Mouse (Mus musculus): ENCODE results near the gene Amph.
A peak's percentile ranks its signal among the peaks of the same experiment; 100 is the strongest.
"Not testable (repeated sequence)": the region's sequence is repeated elsewhere in the genome, so short reads cannot be mapped to it uniquely, and the experiment has no call there.

Gene Amph

DNA sequence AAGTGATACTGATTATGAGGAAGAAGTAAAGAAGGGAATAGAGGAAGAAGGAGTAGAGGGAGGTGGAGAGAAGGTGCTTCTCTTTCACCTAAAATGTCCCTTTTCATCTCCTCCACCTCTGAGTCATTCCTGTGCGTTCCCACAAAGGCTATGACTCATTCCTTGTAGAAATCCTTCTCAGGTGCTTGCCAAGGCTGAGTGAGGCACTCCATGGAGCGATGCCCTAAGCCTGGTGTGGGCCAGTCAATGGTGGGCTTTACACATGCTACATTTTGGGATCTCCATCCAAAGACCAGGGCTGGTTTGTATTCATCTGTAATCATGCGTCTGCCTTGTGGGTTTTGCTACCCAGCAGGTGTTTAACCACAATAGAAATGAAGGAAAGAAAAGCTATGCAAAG, 78.9 kb downstream of the Amph start:
- DNase-seq, result no peak

DNA sequence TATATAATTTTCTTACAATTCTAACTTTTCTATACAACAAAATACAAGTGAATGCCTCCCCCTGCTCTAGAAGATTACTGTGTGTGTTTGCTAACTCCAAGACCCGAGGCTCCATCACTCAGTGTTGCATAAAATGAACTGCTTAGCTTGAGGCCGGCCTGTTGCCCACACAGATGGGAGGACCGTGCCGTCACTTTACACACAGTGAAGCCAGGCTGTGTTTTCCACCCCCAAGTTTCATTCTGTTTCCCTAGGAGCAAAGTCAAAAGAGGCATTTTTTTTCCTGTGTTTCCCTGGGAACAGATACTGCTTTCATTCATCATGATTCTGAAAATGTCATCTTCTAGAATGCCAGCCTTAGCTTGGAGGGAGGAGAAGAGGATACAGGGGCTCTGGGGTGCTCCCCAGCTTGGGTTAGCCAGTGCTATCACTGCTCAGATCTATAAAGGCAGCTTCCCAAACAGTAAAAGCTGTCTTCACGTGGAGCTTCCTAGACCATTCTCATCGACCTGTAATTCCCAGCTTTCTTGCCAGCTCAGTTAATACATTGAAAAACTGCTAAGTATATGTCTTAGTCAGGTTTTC, 79.9 kb downstream of the Amph start:
- no peak for DNase-seq

DNA sequence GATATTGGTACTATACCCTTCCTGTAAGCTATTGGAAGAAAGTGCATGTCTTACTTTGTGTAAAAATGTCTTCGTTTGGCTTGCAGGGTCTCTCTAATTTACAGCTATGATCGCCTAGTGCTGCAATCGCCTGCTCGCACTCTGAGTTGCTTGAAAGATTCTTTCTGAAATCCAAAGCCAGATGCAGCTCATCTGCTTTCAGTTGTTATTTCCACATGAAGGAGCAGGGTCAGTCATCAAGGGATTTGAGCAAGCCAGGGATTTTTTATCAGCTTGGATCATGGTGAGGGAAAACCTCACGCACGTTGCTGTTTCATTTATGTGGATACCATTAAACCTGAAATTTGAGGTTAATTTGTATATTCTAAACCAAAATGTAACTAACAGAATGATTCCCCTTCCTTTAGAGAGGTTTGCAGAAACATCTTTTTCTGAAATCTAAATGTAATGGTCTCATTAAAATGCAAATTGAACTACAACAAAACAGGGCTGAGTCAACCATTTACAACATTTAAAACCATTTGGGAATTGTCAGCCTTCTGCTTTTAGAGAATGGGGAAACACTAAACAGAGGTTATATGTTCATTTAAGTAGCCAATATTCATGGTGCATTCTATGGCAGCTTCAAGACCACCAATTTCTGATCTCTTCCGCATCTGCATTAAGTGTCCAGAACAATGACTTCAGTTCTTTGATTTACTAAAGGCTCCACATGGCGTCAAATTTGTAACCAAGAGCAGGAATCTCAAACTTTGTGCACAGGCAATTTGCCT, 84.1 kb downstream of the Amph start:
- no peak for DNase-seq

DNA sequence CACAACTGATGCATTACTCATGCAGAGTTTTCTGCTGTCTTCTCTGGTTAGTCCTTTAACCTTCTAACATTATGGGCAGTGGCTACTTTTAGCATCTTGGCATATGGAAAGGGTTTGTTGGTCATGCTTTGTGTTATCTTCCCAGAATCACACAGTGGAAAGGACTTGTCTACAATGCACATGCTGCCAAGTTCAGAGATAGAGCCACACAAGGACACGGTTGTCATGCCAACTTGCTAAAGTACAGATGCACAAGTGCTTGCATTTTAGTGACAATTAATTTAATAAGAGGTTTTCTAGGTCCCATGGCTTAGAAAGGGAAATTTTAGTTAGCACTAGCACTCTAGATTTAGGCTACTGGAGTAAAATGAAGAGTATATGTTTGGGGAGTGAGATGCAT, 104.1 kb downstream of the Amph start:
- no peak for DNase-seq

DNA sequence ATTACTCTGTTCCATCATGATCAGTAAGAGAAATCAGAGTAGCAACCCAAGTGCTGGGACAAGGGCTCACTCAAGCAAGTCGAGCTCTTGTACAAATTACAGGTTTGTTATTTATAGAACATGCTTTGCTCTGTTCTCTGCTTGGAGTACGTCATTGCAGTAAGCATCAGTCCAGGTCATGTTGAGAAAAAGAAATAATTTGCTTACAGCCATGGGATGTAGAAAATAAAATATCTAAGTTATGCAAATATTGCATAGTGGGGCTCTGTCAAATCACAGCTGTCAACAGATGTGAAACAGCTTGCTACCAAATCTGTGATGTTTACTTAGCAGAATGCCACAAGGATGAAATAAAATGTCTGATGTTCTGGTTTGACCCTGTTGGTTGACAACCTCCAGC, 106.5 kb downstream of the Amph start:
- no peak for DNase-seq

GRCm38 (mm10) chr13:19072261-19072660, 124.3 kb downstream of the Amph start:
- no peak for DNase-seq

GRCm38 (mm10) chr13:19077427-19077826, 129.4 kb downstream of the Amph start:
- DNase-seq, result no peak

DNA sequence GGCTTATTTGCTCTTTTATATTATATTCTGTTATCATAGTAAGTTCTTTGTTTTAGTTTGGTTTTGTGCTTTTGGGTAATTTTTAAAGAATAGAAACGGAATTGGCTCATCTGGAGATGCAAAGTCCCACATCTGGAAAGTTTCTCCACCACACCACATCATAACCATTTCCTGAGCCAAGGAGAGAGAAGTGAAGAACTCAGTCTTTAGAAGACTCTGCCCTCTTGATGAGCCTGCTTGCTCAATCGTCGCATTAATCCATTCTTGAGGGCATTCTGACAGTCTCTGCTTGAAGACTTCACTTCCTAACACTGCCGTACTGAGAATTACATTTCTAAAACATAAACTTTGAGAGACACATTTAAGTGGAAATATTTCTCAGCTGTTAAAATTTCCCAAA, 133.9 kb downstream of the Amph start:
- no peak for DNase-seq

DNA sequence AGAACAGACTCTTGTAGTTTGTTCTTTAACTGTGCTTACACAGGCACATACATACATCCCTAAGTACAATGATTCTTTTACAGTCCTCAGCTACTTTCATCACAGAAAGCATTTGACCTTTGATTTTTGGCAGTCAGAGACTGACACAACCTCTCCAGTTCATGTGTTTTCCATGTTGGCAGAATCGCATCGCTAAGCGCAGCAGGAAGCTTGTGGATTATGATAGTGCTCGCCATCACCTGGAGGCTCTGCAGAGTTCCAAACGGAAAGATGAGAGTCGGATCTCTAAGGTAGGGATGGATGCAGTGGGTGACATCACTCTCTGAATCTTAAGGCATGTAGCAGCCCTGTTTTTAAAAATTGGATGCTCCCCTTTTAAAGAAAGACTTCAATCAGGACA, 146.6 kb downstream of the Amph start:
- no peak for DNase-seq

DNA sequence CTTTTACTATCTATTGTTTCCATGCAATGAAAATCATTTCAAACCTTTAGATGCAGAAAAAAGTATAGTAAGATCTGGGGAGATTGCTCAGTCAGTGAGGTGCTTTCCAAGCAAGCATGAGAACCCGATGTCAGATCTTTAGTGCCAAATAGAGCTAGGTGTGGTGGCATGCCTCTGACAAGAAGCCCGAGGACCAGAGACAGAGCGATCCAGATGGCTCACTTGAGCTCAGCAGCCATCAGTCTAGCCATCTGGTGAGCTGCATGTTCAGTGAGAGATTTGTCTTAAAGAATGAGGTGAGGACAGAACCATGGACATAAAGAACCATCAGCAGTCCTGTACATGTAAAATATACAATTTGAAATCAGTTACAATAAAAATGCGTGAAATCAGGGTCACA, 149.1 kb downstream of the Amph start:
- no peak for DNase-seq

GRCm38 (mm10) chr13:19101889-19102402, 153.9 kb downstream of the Amph start:
- DNase-seq, result no peak

DNA sequence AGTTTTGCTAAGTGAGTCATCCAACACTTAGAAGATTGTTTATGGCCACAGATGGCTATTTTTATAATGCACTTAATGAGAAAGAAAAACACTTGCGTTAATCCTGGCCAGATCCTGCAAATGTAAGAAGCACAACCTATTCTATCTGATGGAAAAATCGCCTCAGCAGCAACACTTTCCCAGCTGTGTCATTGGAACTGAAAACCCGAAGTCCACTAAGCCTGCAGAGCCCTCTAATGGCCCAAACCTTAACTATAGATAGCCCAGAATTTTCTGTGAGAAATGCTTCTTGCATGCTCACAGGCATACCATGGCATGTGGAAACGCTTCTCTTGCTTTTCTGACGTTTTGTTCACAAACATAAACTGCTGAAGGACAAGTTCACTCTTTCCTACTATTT, 158.4 kb downstream of the Amph start:
- no peak for DNase-seq

GRCm38 (mm10) chr13:19109331-19109730, 161.3 kb downstream of the Amph start:
- no peak for DNase-seq

GRCm38 (mm10) chr13:19113034-19113922, 165.3 kb downstream of the Amph start:
- no peak for DNase-seq

GRCm38 (mm10) chr13:19114761-19115160, 166.8 kb downstream of the Amph start:
- not testable (repeated sequence) for DNase-seq

DNA sequence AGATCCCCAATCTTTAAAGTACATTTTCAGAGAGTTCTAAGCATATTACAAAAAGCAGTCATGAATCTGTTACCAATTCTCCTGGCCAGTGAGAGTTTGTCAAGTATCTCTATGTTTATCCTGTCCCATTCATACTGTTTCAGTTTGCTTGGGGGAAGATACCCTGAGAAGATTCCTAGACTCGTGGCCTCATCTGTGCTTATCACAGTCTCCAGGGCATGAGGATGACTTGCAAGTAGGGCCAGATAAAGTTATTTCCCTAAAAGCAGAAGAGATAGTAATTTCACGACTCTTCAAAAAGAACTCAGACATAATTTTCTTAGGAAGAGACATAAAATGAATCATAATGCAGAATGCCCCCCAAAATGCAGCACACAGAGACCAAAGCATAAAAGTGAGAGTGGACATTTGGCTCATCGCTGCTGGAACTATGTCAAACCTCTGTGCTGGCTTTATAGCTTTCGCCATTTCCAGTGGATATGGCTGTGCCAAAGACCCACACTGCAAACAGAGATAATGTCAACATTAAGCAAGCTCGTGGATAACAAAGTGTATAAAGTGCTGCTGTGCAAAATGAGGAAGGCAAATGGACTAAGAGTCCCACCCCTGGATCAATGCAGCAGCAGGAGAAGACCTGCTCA, 179.0 kb downstream of the Amph start:
- no peak for DNase-seq

- peak; percentile 47 for DNase-seq
Observed at GRCm38 (mm10) chr13:19133833-19134232, 185.8 kb downstream of the Amph start.

GRCm38 (mm10) chr13:19137212-19137611, 189.2 kb downstream of the Amph start:
- no peak for DNase-seq

GRCm38 (mm10) chr13:19137932-19138331, 189.9 kb downstream of the Amph start:
- DNase-seq, result no peak

GRCm38 (mm10) chr13:19138550-19138949, 190.5 kb downstream of the Amph start:
- DNase-seq, result no peak

DNA sequence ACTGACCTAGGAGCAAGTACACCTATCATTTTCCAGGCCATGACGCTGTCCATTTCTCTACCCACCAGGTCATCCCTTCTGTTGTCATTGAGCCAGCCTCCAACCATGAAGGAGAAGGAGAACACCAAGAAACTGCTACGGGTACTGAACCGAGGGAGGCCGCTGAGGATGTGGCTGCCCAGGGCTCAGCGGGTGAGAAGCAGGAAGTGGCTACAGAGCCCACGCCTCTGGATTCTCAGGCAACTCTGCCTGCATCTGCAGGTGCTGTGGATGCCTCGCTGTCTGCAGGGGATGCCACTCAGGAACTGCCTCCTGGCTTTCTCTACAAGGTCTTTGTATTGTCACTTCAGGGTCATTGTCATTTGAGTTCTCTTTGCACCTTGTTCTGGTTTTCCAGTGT, 191.1 kb downstream of the Amph start:
- peak; percentile 60 for DNase-seq

- DNase-seq, result no peak
Observed at GRCm38 (mm10) chr13:19139771-19140170, 191.8 kb downstream of the Amph start.

GRCm38 (mm10) chr13:19143766-19144165, 195.8 kb downstream of the Amph start:
- DNase-seq, result no peak

Data from thymus, postnatal 25 days (tissue).